Mouse (Mus musculus): Measurements from ENCODE around the gene Hdac7. TPM values are rescaled to one million over a fixed set of nuclear protein-coding genes. Genes with fewer than 3 reads are reported as not detected.

Gene Hdac7
- polyA plus RNA-seq, 1 experiment from 2014 or later: 19.4 TPM

DNA sequence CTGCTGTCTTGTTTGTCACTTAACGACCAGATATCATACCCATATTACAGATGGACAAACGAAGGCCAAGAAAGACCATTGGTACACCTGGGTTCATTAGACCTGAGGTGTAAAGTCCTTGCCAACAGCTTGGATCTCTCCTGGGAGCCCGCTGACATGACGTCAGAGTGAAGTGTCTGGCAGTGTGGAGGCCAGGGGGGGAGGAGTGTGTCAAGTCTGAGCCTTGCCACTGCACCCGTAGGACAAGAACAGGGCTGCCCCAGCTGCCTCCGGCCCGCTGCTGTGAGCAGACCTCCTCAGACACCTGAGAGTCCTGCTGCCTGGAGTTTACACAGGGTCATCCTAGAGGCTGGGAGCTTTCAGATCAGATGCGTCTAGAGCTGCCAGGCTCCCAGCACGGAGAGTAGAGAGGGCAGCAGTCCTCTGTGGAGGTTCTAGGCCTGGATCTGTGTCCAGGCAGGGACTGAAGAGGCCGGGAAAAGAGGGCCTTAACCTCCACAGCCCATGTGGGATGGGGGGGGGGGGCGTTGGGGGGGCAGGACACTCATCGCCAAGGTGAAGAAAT is 100.3 kb downstream of the Hdac7 start:
- 82% methylated on average over 11 of the region's 12 CpGs for WGBS

DNA sequence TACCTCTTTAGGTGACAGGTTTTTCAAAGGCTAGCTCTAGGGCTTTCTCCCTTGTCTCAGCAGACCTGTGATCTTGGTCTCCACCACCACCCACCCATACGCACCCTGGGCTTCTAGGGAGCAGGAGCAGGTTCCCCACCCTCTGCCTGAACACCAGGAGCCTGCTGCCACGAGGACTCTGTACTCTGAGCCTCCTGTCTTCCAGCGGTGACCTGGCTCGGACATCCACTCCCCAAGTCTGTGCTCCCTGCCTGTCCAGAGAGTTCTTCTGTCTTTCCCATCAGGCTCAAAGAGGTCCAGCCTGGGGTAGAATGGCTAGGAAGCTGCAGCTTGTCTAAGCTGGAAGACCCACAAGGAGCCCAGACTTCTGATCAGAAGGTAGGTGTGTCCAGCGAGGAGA is 101.1 kb downstream of the Hdac7 start:
- ATAC-seq (ENCODE audit: low FRiP score) (no peak), DNase-seq (ENCODE audit: low spot score) (no peak)
- Histone ChIP-seq H3K4me3 (ENCODE audit: low read depth, low read length) (no peak overlapping the region), H3K9me3 (ENCODE audit: control insufficient read depth, low read length) (no peaks in the 10 kb centered on the region), H3K27ac (ENCODE audit: low read depth, low read length) (no peak overlapping the region), H3K4me1 (replicated peaks; ENCODE audit: control insufficient read depth, insufficient read depth, low read length) (0 out of 2 replicates have a peak, but pooled peaks cover 2% of the 10 kb centered on the region), H3K27me3 (ENCODE audit: control insufficient read depth, insufficient read depth, low read length) (no peaks in the 10 kb centered on the region), H3K9ac (ENCODE audit: low read depth, low read length) (no peak overlapping the region), H3K4me2 (replicated peaks; ENCODE audit: low read depth, low read length) (no peak overlapping the region), H3K36me3 (ENCODE audit: control insufficient read depth, insufficient read depth, low read length) (no peaks in the 10 kb centered on the region)
- WGBS: 89% methylated on average over 5 of the region's 5 CpGs

More for the DNA sequence above, 100.3 kb downstream of the Hdac7 start:
- Histone ChIP-seq H3K9me3 (ENCODE audit: control insufficient read depth, low read length) (no peaks in the 10 kb centered on the region), H3K4me3 (ENCODE audit: low read depth, low read length) (no peak overlapping the region), H3K9ac (ENCODE audit: low read depth, low read length) (no peak overlapping the region), H3K27ac (ENCODE audit: low read depth, low read length) (no peak overlapping the region), H3K4me2 (replicated peaks; ENCODE audit: low read depth, low read length) (no peak overlapping the region), H3K36me3 (ENCODE audit: control insufficient read depth, insufficient read depth, low read length) (no peaks in the 10 kb centered on the region), H3K27me3 (ENCODE audit: control insufficient read depth, insufficient read depth, low read length) (no peaks in the 10 kb centered on the region), H3K4me1 (replicated peaks; ENCODE audit: control insufficient read depth, insufficient read depth, low read length) (0 out of 2 replicates have a peak, but pooled peaks cover 2% of the 10 kb centered on the region)
- no peak for ATAC-seq (ENCODE audit: low FRiP score)
- DNase-seq (ENCODE audit: low spot score): no peak

Other genes with a start within 250 kb of the Hdac7 start
- gene Rpap3, start 138.7 kb downstream of the Hdac7 start, polyA plus RNA-seq (2014; fragmentation: Nextera tagmentation; extraction: Ambion mirVana): 44.1 and 49.2 TPM in 2 replicates
- gene Endou, start 113.2 kb downstream of the Hdac7 start, polyA plus RNA-seq (2014; fragmentation: Nextera tagmentation; extraction: Ambion mirVana): 0.11 TPM in 1 of 2 replicates, not detected in the other
- 3.6 and 4.0 TPM in 2 replicates for gene Rapgef3, start 76.5 kb downstream of the Hdac7 start, polyA plus RNA-seq (2014; fragmentation: Nextera tagmentation; extraction: Ambion mirVana)
- gene Slc48a1, start 66.0 kb downstream of the Hdac7 start, polyA plus RNA-seq (2014; fragmentation: Nextera tagmentation; extraction: Ambion mirVana): 28.1 and 28.4 TPM in 2 replicates
- 0.22 TPM in 2 replicates for gene Vdr, start 66.1 kb upstream of the Hdac7 start, polyA plus RNA-seq (2014; fragmentation: Nextera tagmentation; extraction: Ambion mirVana)
- 52.0 and 59.9 TPM in 2 replicates for gene Tmem106c, start 119.7 kb upstream of the Hdac7 start, polyA plus RNA-seq (2014; fragmentation: Nextera tagmentation; extraction: Ambion mirVana)
- gene Col2a1, start 160.2 kb upstream of the Hdac7 start, polyA plus RNA-seq (2014; fragmentation: Nextera tagmentation; extraction: Ambion mirVana): 128 and 132 TPM in 2 replicates
- gene Pfkm, start 248.1 kb upstream of the Hdac7 start, polyA plus RNA-seq (2014; fragmentation: Nextera tagmentation; extraction: Ambion mirVana): 32.1 and 32.6 TPM in 2 replicates
- gene Senp1, start 249.2 kb upstream of the Hdac7 start, polyA plus RNA-seq (2014; fragmentation: Nextera tagmentation; extraction: Ambion mirVana): 40.6 and 41.5 TPM in 2 replicates